Mouse (Mus musculus): Measurements from ENCODE around the gene Usp48.

DNA sequence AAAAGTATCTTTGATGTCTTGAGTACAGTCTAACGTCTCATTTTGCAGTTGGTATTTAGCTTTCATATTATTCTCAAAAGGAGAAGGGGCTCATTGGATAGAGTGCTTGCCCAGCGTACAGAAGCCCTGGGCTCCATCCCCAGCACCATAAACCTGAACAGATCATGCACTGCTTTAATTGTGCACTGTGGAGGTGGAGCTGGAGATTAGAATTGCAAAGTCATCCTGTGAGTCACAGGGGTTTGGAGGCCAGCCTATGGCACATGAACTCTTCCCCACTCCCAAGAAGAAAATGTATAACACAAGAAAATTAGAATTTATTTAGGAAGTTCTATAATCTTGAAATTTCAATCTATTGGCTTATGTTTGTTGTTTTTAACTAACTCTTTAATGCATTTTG is 49.9 kb downstream of the Usp48 start:
- TF ChIP-seq CTCF (IDR thresholded peaks at IDR 0.05; ENCODE audit: extremely low read depth, insufficient read depth, insufficient read length, insufficient replicate concordance) (no peak), POLR2A (IDR thresholded peaks at IDR 0.05; ENCODE audit: low read depth, low read length) (no peak)

All from spleen, adult 2 months (tissue).